Mouse (Mus musculus) midbrain, embryonic 12.5 days (tissue): ENCODE measurements around the gene Ttll9. TPM values are rescaled to one million over a fixed set of nuclear protein-coding genes. Genes with fewer than 3 reads are reported as not detected.

Experiments used
- ATAC-seq: fragments of 200-750 bp; cut with Nextera tagmentation; 2 replicates; pipeline ENCODE4 v1.8.0; 2017; ENCODE audit warnings: low read depth, moderate TSS enrichment, moderate library complexity; ENCODE audit not compliant: low FRiP score
- H3K27ac ChIP-seq: fragments of 300-500 bp; sonication (generic); replicated peaks from 2 replicates; pipeline ENCODE4 v1.5.1; 2016; ENCODE audit warnings: mild to moderate bottlenecking
- H3K27me3 ChIP-seq: fragments of 300-500 bp; sonication (generic); 2 replicates; pipeline ENCODE4 v1.6.1; 2016; ENCODE audit warnings: mild to moderate bottlenecking
- H3K36me3 ChIP-seq: fragments of 300-500 bp; sonication (generic); 2 replicates; pipeline ENCODE4 v1.6.1; 2016
- H3K4me1 ChIP-seq: fragments of 300-500 bp; sonication (generic); 2 replicates; pipeline ENCODE4 v1.6.1; 2016
- H3K4me2 ChIP-seq: fragments of 300-500 bp; sonication (generic); replicated peaks from 2 replicates; pipeline ENCODE4 v1.6.1; 2016; ENCODE audit warnings: mild to moderate bottlenecking, moderate library complexity
- H3K4me3 ChIP-seq: fragments of 300-500 bp; sonication (generic); 2 replicates; pipeline ENCODE4 v1.5.1; 2016; ENCODE audit warnings: mild to moderate bottlenecking
- H3K9ac ChIP-seq: fragments of 300-500 bp; sonication (generic); replicated peaks from 2 replicates; pipeline ENCODE4 v1.6.1; 2016; ENCODE audit warnings: mild to moderate bottlenecking, moderate library complexity
- H3K9me3 ChIP-seq: fragments of 300-500 bp; sonication (generic); 2 replicates; pipeline ENCODE4 v1.6.1; 2016; ENCODE audit warnings: mild to moderate bottlenecking
- WGBS: fragments of 180-500 bp; shearing (Covaris S2); methylation state at CpG from one replicate; pipeline ENCODE4 v1.1.7; 2016; 5-methylcytosine and 5-hydroxymethylcytosine counted together
- polyA plus RNA-seq: library from polyadenylated mRNA; unstranded; fragments of >200 nt; fragmentation: Nextera tagmentation; extraction: Ambion mirVana; gene quantifications from 2 replicates; pipeline ENCODE4 v1.2.1, GENCODE M21; 2016

Ttll9 gene
- polyA plus RNA-seq, 1 experiment from 2014 or later: 1.7 TPM

- WGBS: 79% methylated on average over 9 of the region's 9 CpGs
- H3K36me3 ChIP-seq: no peaks in the 10 kb centered on the region
- no peak overlapping the region for H3K4me3 ChIP-seq
- peaks cover 3% of the 10 kb centered on the region; the same call in 1 of the 2 replicates for H3K4me1 ChIP-seq
- peaks cover 14% of the 10 kb centered on the region for H3K27me3 ChIP-seq
- no peaks in the 10 kb centered on the region for H3K9me3 ChIP-seq
- no peak overlapping the region for H3K4me2 ChIP-seq
- H3K27ac ChIP-seq: no peak overlapping the region
- no peak for ATAC-seq
- no peak overlapping the region for H3K9ac ChIP-seq
Measured at GRCm38 (mm10) chr2:152926896-152927295, 35.4 kb upstream of the Ttll9 start.

- no peak for ATAC-seq
- Histone ChIP-seq H3K9ac (no peak overlapping the region), H3K9me3 (no peaks in the 10 kb centered on the region), H3K4me2 (no peak overlapping the region), H3K27ac (no peak overlapping the region), H3K4me1 (peaks cover under 1% of the 10 kb centered on the region; the same call in 1 of the 2 replicates), H3K4me3 (no peak overlapping the region), H3K36me3 (no peaks in the 10 kb centered on the region), H3K27me3 (peaks cover 17% of the 10 kb centered on the region)
- WGBS: 69% methylated on average over 5 of the region's 5 CpGs
Measured at GRCm38 (mm10) chr2:152927371-152927770, 34.9 kb upstream of the Ttll9 start.

- H3K27me3 ChIP-seq: peaks cover 17% of the 10 kb centered on the region
- no peaks in the 10 kb centered on the region for H3K36me3 ChIP-seq
- no peaks in the 10 kb centered on the region for H3K9me3 ChIP-seq
- no peak for ATAC-seq
- WGBS: 52% methylated on average over 14 of the region's 14 CpGs
- H3K9ac ChIP-seq: no peak overlapping the region
- H3K27ac ChIP-seq: no peak overlapping the region
- H3K4me1 ChIP-seq: no peaks in the 10 kb centered on the region; the same call in 1 of the 2 replicates
- no peak overlapping the region for H3K4me3 ChIP-seq
- no peak overlapping the region for H3K4me2 ChIP-seq
Measured at GRCm38 (mm10) chr2:152928219-152928987, 33.9 kb upstream of the Ttll9 start.

- H3K27me3 ChIP-seq: peaks cover 17% of the 10 kb centered on the region
- no peak overlapping the region for H3K4me2 ChIP-seq
- no peak overlapping the region for H3K9ac ChIP-seq
- H3K4me3 ChIP-seq: no peak overlapping the region
- no peak for ATAC-seq
- no peaks in the 10 kb centered on the region; the same call in 1 of the 2 replicates for H3K4me1 ChIP-seq
- no peak overlapping the region for H3K27ac ChIP-seq
- WGBS: 75% methylated on average over 3 of the region's 3 CpGs
- H3K9me3 ChIP-seq: no peaks in the 10 kb centered on the region
- no peaks in the 10 kb centered on the region for H3K36me3 ChIP-seq
Measured at GRCm38 (mm10) chr2:152928988-152929370, 33.3 kb upstream of the Ttll9 start.

GRCm38 (mm10) chr2:152930276-152930675 lies 32.0 kb upstream of the Ttll9 start:
- ATAC-seq: no peak
- no peak overlapping the region for H3K27ac ChIP-seq
- peaks cover 17% of the 10 kb centered on the region for H3K27me3 ChIP-seq
- H3K4me1 ChIP-seq: no peaks in the 10 kb centered on the region; the same call in 1 of the 2 replicates
- H3K4me3 ChIP-seq: no peak overlapping the region
- no peaks in the 10 kb centered on the region for H3K36me3 ChIP-seq
- 35% methylated on average over 2 of the region's 2 CpGs for WGBS
- H3K9ac ChIP-seq: no peak overlapping the region
- H3K4me2 ChIP-seq: no peak overlapping the region
- no peaks in the 10 kb centered on the region for H3K9me3 ChIP-seq

- H3K4me3 ChIP-seq: no peak overlapping the region
- H3K9me3 ChIP-seq: no peaks in the 10 kb centered on the region
- no peak overlapping the region for H3K9ac ChIP-seq
- H3K27ac ChIP-seq: no peak overlapping the region
- no peak overlapping the region for H3K4me2 ChIP-seq
- WGBS: 80% methylated on average over 12 of the region's 12 CpGs
- no peak for ATAC-seq
- H3K36me3 ChIP-seq: no peaks in the 10 kb centered on the region
- peaks cover 28% of the 10 kb centered on the region for H3K27me3 ChIP-seq
- no peaks in the 10 kb centered on the region for H3K4me1 ChIP-seq
Measured at GRCm38 (mm10) chr2:152931456-152932160, 30.7 kb upstream of the Ttll9 start.

- no peak for ATAC-seq
- peaks cover 31% of the 10 kb centered on the region for H3K27me3 ChIP-seq
- H3K27ac ChIP-seq: no peak within 1 kb of the TSS
- H3K9me3 ChIP-seq: no peaks in the 10 kb centered on the region
- H3K36me3 ChIP-seq: no peaks in the 10 kb centered on the region
- H3K9ac ChIP-seq: no peak within 1 kb of the TSS
- H3K4me2 ChIP-seq: no peak within 1 kb of the TSS
- H3K4me1 ChIP-seq: no peaks in the 10 kb centered on the region
- 45% methylated on average over 9 of the region's 9 CpGs for WGBS
- no peak within 1 kb of the TSS for H3K4me3 ChIP-seq
Measured at GRCm38 (mm10) chr2:152933048-152933447, 29.2 kb upstream of the Ttll9 start, which contains the start of gene Foxs1. Foxs1 (minus strand) TSS chr2:152933208.

GRCm38 (mm10) chr2:152933614-152934013 lies 28.7 kb upstream of the Ttll9 start:
- WGBS: 38% methylated on average over 5 of the region's 5 CpGs
- Histone ChIP-seq H3K4me1 (no peaks in the 10 kb centered on the region), H3K9me3 (no peaks in the 10 kb centered on the region), H3K36me3 (no peaks in the 10 kb centered on the region), H3K4me3 (no peak overlapping the region), H3K4me2 (no peak overlapping the region), H3K27me3 (peaks cover 36% of the 10 kb centered on the region), H3K9ac (no peak overlapping the region), H3K27ac (no peak overlapping the region)
- no peak for ATAC-seq

- Histone ChIP-seq H3K27me3 (peaks cover 76% of the 10 kb centered on the region), H3K27ac (no peak overlapping the region), H3K9ac (no peak overlapping the region), H3K4me2 (no peak overlapping the region), H3K4me3 (no peak overlapping the region), H3K9me3 (no peaks in the 10 kb centered on the region), H3K4me1 (peaks cover 14% of the 10 kb centered on the region), H3K36me3 (no peaks in the 10 kb centered on the region)
- no peak for ATAC-seq
- WGBS: 12% methylated on average over 4 of the region's 4 CpGs
Measured at GRCm38 (mm10) chr2:152939846-152940245, 22.4 kb upstream of the Ttll9 start.

GRCm38 (mm10) chr2:152941106-152941505 lies 21.2 kb upstream of the Ttll9 start:
- H3K9me3 ChIP-seq: no peaks in the 10 kb centered on the region
- WGBS: 79% methylated on average over 6 of the region's 6 CpGs
- no peak overlapping the region for H3K4me3 ChIP-seq
- H3K4me1 ChIP-seq: peaks cover 14% of the 10 kb centered on the region
- H3K9ac ChIP-seq: no peak overlapping the region
- H3K36me3 ChIP-seq: no peaks in the 10 kb centered on the region
- no peak overlapping the region for H3K27ac ChIP-seq
- no peak overlapping the region for H3K4me2 ChIP-seq
- peaks cover 81% of the 10 kb centered on the region for H3K27me3 ChIP-seq
- no peak for ATAC-seq

GRCm38 (mm10) chr2:152941776-152942175 lies 20.5 kb upstream of the Ttll9 start:
- Histone ChIP-seq H3K27ac (no peak overlapping the region), H3K27me3 (peaks cover 83% of the 10 kb centered on the region), H3K4me1 (peaks cover 14% of the 10 kb centered on the region), H3K9ac (no peak overlapping the region), H3K9me3 (no peaks in the 10 kb centered on the region), H3K4me3 (no peak overlapping the region), H3K4me2 (no peak overlapping the region), H3K36me3 (no peaks in the 10 kb centered on the region)
- no peak for ATAC-seq
- WGBS: 40% methylated on average over 7 of the region's 7 CpGs

- 0 out of 2 replicates have a peak, but pooled peaks have one; percentile 19 for ATAC-seq
- H3K9ac ChIP-seq: peak overlapping the region; percentile 54
- under 1% methylated on average over 47 of the region's 65 CpGs for WGBS
Measured at GRCm38 (mm10) chr2:152942898-152943515, 19.3 kb upstream of the Ttll9 start.

More at GRCm38 (mm10) chr2:152942898-152943515, 19.3 kb upstream of the Ttll9 start:
- Histone ChIP-seq H3K4me2 (peak overlapping the region; percentile 91), H3K27ac (no peak overlapping the region), H3K4me1 (peaks cover 14% of the 10 kb centered on the region), H3K4me3 (peak overlapping the region; percentile 50), H3K36me3 (no peaks in the 10 kb centered on the region), H3K27me3 (peaks cover 92% of the 10 kb centered on the region), H3K9me3 (no peaks in the 10 kb centered on the region)
